Mouse (Mus musculus): ENCODE results near the gene Rangap1. TPM values are rescaled to one million over a fixed set of nuclear protein-coding genes. Genes with fewer than 3 reads are reported as not detected.
"Not testable (repeated sequence)": the region's sequence is repeated elsewhere in the genome, so short reads cannot be mapped to it uniquely, and the experiment has no call there.

Rangap1 gene
- total RNA-seq, 2 experiments from 2014 or later, result 103 to 162 TPM

DNA sequence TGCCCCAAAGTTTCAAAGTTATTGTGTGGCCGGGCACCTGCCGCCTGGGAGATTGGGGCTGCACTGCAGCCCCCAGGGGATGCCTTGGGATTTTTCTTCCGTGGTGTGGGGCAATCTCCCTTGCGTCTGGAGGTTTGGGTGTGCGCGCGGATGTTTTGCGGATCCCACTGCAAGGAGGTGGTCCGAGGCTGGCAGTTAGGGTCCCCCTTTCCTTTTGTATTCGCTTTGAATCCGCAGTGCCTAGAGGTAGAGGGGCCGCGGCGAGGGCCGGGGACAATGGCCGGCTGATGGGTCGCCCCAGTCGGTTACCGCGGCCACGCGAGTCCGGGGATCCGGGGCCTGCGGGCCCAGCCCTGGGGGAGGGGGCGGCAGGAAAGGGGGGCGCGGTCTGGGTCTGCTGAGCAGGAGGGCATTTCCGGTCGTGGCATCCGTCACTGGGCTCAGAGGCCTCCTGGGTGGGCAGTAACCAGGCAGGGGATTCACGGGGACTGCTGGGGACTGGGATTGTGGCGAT is 328 bp upstream of the Rangap1 start:
- ATAC-seq (replicated peaks; ENCODE audit: low FRiP score, poor library complexity, severe bottlenecking), result no peak

DNA sequence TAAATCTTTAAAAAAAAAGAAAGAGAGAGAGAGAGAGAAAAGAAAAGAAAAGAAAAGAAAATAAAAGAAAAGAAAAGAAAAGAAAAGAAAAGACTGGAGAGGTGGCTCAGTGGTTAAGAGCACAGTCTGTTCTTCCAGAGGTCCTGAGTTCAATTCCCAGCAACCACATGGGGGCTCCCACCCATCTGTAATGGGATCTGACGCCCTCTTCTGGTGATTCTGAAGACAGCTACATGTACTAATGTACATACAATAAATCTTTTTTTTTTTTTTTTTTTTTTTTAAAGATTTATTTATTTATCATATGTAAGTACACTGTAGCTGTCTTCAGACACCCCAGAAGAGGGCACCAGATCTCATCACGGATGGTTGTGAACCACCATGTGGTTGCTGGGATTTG is 3.0 kb downstream of the Rangap1 start:
- ATAC-seq (replicated peaks; ENCODE audit: low FRiP score, poor library complexity, severe bottlenecking), result not testable (repeated sequence)

DNA sequence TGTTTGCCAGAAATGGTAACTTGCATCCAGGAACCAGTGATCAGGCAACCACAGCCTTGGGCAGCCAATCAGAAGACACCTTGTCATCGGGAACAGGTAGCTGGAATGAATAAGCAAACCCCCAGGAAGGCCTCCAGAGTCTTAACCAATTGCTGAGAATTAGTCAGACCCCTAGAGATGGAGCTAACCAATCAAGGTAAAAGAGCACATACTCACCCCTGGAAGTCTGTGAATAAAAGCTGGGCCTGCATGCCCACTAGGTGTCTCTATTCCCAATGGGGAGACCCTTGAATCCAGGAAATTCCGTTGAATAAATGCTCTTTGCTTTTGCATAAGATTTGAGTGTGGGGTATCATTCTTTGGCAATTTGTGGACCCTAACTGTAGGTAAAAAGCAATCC is 5.4 kb downstream of the Rangap1 start:
- ATAC-seq (replicated peaks; ENCODE audit: low FRiP score, poor library complexity, severe bottlenecking), result no peak

DNA sequence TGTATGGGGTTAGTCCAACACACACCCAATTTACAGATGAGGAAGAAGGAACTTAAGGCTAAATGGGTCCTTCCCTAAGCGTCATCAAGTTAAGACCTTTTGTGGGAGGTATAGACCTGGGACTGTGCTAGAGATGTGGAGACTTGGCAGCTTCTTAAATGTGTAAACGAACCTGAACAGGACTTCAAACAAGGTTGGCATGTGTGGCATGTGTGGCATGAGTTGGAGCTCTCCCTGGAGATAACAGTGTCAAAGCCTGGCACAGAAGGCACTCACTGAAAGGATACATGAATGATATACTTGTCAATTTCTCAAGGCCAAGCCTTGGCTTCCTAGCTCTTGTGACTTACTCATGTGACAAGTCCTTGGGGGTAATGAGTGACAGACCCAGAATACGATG is 6.0 kb downstream of the Rangap1 start:
- ATAC-seq (replicated peaks; ENCODE audit: low FRiP score, poor library complexity, severe bottlenecking), result no peak

DNA sequence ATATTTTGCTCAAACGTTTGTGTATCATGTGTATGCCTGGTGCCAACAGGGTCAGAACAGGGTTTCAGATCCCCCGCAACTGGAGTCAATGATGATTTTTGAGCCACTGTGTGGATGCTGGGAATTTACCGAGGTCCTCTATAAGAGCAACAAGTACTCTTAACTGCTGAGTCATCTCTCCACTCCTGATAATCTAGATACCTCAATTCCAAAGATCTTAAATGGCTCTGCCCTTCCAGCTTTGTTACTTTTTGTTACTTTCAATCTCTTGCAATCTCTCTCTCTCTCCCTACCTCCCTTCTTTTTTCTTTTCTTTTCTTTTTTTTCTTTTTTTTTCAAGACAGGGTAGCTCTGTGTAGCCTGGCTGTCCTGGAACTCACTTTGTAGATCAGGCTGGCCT is 10.3 kb downstream of the Rangap1 start:
- ATAC-seq (replicated peaks; ENCODE audit: low FRiP score, poor library complexity, severe bottlenecking), result no peak

DNA sequence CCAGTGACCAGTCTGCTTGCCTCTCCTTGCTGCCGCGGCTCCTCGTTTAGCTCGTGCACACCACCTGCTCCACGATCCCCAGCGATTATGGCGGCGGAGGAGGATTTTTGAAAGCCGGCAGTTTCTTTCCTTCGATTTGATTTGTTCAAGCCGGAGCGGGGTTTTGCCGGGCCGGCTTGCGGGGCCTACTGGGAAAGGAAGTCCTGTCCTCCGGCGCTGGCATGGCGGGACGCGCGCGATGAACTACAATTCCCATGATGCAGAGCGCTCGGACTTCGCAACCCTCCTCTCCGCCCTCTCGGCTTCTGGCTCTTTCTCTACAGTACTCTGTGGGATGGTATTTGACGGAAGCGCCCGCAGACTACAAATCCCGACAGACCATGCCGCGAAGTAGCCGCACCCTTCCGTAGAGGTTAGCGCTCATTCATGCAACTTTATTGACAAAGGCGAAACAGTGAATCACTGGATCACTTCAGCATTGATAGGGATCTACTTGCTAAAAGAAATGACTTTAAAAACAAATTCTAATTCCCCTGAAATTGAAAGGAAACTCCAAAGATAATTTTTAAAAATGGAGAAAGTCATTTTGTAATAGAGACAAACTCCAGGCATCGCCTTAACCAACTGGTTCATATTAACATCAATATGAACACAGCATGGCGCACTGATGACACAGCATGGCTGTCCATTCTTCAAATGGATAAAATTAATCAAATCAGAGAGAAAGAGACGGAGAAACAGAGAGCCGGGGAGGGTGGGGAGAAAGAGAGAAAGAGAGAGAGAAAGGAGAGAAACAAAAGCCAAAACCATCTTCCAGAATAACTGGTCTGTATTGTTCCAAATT is 15.3 kb downstream of the Rangap1 start:
- ATAC-seq (replicated peaks; ENCODE audit: low FRiP score, poor library complexity, severe bottlenecking), result peak; percentile 92

DNA sequence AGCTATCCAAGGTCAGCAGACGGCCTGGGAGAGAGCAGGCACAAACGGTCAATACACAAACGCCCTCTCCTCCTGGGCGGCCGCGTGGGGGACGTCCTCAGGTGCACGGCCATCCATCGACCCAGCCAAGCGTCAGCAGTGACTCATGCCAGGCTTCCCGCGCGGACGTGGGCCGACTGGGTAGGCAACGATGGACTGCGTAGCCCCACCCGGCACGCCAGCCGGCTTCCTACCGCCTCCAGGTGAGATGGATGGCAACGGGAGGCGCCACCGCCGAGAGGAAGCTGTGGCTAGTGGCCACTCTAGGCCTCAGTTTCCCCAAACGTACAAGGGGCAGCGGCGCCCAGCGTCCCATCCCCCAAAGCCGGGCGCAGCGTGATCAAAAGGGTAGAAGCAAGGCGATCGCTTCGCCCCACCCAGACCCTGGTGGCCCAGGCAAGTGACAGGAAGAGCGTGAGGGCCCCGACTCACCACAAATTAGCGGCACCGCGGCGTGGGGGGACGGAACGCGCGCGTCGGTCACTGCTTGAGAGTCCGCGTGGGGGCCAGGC is 16.0 kb downstream of the Rangap1 start:
- ATAC-seq (replicated peaks; ENCODE audit: low FRiP score, poor library complexity, severe bottlenecking), result peak; percentile 65

DNA sequence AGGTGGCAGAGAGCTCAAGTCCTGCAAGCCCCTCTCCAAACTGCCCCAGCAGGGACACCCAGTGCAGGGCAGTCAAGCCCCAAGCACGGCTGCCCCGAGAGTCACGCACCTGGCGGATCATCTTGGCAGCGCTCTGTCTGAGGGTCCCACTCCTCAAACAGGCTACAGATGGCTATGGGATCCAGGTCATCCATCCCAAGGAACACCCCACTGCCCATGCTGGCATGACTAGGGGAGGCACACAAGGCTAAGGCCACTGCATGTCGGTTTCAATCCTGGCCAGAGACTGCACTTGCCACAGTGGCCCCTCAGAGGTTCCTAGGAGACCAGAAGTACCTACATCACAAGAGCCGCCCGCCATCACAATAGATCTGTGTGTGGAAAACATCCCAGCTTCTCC is 19.4 kb downstream of the Rangap1 start:
- no peak for ATAC-seq (replicated peaks; ENCODE audit: low FRiP score, poor library complexity, severe bottlenecking)

DNA sequence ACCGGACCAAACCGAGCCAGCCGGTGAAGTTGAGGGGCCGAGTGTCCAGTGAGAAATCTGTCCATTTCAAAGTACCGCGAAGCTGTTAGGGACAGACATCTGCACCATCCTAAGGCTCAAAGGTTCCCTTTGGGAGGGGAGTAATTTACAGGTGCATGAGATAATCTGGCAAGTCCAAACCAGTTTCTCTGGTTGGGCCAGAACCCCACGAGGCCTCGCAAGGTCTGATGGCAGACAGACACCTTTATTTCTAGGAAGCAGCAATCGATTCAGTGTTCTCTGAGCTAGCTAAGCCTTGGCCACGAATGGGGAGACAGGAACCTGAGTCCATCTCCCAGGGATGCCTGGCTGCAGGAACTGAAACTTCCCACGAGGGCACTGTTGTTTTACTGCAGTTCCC is 21.7 kb downstream of the Rangap1 start:
- ATAC-seq (replicated peaks; ENCODE audit: low FRiP score, poor library complexity, severe bottlenecking), result no peak

DNA sequence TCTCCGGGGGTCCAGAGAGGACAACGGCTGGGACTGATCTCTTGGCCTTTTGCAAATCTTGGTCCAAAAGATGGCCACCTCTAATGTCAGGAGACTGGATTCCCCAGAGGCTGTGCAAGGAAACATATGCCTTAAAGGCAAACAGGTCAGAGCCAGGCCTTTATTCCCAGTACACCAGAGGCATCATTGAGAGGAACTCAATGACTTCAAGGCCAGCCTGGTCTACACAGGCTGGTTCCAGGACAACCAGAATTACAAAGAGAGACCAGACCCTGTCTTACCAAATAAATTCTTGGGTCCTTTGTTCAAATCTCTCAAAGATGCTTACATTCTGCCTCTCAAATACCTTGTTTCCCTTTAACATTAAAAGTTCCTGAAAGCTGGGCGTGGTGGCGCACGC is 23.0 kb downstream of the Rangap1 start:
- ATAC-seq (replicated peaks; ENCODE audit: low FRiP score, poor library complexity, severe bottlenecking), result no peak

DNA sequence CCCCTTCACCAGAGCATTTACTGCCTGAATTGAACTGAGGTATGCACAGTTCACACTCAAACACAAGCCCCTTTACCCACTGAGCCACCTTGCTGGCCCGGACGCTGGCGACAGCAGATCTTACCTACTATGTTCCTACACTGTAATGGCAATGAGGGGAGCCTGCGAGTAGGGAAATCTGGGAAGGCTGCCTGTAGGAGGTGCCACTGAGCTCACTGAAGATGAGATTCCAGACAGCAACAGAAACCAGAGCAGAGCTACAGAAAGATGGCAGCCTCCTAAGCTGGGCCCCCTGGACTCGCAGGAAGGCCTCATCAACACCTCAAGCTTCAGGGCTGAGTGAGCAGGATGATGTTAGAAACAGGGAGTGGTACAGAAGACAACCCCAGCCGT is 26.2 kb downstream of the Rangap1 start:
- ATAC-seq (replicated peaks; ENCODE audit: low FRiP score, poor library complexity, severe bottlenecking), result no peak

DNA sequence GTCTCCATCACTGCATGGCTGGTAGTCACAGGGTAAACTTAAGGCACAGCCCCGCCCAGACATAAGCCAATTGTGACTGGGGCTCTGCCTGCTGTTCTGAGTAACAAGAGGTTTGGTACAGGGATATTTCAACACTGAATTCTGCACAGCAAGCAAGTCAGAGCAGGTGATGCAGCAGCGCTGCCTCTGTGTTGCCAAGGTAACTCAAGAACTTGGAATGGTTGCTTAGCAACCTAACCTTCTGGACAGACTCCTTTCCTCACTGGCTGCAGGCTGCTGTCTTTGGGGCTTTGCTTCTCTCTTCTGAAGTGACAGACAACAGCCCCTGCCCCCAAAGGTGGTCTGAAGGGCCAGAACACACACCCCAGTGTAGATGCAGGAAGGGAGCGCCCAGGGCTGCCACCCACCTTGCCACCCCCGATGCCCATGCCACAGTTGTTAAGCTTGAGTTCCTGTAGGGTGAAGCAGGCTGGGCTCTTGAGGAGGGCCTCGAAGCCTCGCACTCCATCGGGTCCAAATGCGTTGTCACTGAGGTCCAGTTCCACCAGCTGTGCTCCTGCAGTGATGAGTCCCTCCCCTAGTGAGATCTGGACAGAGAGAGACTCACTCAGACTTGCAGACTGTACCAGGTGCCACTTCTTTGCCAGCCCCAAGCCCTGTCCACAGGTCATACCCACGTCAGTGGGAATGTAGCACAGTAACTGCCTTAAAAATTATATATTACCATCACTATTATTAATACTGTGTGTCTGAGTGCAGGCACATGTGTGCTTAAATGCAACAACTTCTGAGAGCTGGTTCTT is 26.8 kb downstream of the Rangap1 start:
- ATAC-seq (replicated peaks; ENCODE audit: low FRiP score, poor library complexity, severe bottlenecking), result no peak

DNA sequence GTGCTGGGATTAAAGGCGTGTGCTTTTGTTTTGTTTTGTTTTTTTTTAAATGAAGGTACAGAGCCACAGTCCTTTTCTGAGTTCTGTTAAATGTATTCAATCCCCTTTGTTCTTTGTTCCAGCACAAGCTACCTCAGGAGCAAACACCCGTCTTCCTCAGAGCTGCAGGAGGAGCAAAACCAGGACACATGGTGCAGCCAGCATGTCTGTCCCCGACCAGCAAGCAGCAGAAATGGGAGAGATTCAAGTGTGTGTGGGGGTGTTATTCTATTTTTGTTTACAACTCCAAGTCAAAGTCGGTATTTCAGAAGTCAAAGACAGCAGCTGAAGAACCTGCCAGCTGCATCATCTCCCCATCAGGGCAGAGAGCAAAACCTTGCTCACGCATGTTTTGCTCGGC is 31.6 kb downstream of the Rangap1 start:
- no peak for ATAC-seq (replicated peaks; ENCODE audit: low FRiP score, poor library complexity, severe bottlenecking)

DNA sequence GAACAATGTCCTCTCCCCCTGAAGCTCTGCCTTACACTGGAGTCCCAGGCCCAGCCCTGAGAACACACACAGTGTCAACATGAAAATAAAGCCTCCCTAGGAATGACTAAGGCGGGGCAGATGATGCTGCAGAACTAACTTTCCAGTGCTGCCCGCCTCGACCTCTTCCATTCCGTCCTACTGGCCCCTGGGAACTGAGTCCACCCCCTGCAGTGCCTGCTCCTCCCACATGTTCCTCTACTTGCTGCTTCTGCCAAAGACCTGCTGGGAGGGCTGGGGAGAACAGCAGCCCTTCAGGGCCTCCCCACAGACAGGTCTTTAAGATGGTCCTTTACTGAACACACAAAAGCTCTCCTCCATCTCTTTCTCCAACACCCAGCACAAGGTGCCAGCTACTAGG is 34.5 kb downstream of the Rangap1 start:
- no peak for ATAC-seq (replicated peaks; ENCODE audit: low FRiP score, poor library complexity, severe bottlenecking)

DNA sequence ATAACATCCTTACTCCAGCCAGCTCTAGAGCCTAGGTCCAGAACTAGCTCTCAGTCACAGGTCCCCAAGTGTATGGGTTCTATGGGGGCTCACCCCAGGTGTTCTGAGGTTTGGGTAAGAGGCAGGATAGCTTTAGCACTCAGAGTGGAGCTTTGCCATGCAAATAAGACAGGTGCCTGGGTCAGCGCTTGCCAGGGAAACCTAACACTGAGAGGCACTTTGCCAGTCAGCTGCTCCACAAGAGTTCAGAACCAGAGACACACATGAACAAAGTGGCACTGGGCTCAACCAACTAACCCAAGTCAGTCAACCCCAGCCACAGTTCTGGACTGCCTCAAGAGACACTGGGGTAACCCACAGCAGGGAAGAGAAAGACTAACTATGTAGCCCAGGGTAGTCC is 35.6 kb downstream of the Rangap1 start:
- no peak for ATAC-seq (replicated peaks; ENCODE audit: low FRiP score, poor library complexity, severe bottlenecking)

DNA sequence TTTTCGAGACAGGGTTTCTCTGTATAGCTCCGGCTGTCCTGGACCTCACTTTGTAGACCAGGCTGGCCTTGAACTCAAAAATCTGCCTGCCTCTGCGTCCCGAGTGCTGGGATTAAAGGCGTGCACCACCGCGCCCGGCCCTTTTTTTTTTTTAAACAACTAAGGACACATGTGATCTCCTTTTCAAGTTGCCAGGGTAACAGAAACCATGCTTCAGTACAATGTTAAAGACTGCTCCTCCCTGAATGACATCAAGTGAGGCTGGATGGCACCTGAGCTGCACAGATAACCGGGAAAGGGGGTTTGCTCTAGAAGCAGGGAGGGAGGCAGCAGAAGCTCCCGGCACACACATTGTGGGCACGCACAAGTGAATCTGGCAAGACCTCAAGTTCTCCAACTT is 36.3 kb downstream of the Rangap1 start:
- ATAC-seq (replicated peaks; ENCODE audit: low FRiP score, poor library complexity, severe bottlenecking), result no peak

DNA sequence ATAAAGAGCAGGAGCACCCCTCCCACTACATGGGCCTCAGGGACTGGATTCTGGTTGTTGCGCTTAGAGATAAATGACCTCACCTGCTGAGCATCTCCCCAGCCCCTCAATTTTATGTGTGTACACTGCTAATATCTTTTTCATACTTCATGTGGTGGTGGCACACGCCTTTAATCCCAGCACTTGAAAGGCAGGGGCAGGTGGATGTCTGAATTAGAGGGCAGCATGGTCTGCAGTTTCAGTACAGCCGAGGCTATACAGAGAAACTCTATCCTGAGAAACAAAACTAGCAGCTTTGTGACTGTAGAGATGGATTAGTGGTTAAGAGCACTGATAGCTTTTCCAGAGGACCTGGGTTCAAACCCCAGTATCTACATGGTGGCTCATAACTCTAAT is 42.2 kb downstream of the Rangap1 start:
- ATAC-seq (replicated peaks; ENCODE audit: low FRiP score, poor library complexity, severe bottlenecking), result no peak

DNA sequence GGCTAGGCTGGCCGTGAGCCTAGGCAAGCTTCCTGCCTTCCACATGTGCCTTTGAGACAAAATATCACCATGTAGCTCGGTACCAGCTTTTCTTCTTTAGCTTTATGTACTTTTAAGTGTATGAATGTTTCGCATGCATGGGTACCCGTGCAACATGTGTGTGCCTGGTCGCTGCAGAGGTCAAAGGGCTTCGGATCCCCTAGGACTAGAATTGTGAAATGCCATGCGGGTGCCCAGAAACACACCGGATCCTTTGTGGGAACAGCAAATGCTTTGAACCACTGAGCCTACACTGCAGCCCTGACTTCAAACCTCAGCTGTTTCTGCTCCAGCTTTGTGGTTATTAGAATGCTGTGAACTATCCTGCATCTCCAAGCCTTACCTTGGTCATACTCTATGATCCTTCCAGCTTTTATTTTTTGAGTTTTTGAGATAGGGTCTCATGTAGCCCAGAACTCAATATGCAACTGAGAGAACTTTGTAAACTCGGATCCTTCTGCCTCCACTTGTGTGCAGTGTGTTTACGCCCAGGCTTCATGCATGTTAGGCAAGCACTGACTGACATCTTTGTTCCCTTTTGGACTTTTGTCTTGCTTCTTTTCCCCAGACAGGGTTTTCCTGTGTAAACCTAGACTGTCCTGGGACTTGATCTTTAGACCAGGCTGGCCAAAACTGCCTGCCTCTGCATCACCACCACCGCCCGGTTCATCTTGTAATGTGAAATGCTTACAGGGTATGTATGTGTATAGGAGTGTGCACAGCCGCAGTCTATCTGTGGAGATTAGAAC is 42.8 kb downstream of the Rangap1 start:
- no peak for ATAC-seq (replicated peaks; ENCODE audit: low FRiP score, poor library complexity, severe bottlenecking)

DNA sequence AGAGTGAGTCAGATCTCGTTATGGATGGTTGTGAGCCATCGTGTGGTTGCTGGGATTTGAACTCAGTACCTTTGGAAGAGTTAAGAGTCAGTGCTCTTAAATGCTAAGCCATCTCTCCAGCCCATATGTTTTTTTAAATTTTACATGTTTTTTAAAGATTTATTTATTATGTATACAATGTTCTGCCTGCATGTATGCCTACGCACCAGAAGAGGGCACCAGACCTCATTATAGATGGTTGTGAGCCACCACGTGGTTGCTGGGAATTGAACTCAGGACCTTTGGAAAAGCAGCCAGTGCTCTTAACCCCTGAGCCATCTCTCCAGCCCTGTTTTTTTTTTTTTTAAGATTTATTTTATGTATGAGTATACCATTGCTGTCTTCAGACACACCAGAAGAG is 44.0 kb downstream of the Rangap1 start:
- ATAC-seq (replicated peaks; ENCODE audit: low FRiP score, poor library complexity, severe bottlenecking), result not testable (repeated sequence)

DNA sequence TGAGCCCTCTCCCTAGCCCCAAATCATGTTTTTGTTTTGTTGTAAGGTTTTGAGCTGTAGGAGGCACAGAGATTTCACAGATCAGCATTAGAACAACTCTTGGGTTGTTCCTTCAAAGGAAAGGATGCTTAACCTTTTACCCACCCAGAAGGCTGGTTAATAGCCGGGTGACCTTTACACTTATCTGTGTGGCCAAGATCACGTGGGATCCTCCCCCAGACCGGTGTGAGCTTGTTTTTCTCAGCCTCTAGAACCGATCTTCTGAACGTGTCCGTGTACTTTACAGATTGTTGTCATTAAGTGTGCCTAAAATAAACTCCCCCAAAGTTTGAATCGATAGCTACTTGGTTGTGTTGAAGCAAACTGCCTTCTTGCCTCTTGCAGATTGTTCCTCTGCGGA is 44.7 kb downstream of the Rangap1 start:
- ATAC-seq (replicated peaks; ENCODE audit: low FRiP score, poor library complexity, severe bottlenecking), result no peak

All from erythroid progenitor cell, adult 5-6 weeks (primary cell).